Mouse (Mus musculus): ENCODE data around the gene Pdss1. TPM values are rescaled to one million over a fixed set of nuclear protein-coding genes. Genes with fewer than 3 reads are reported as not detected.
"Not testable (repeated sequence)": the region's sequence is repeated elsewhere in the genome, so short reads cannot be mapped to it uniquely, and the experiment has no call there.

Pdss1 gene
- total and polyA plus RNA-seq, 3 experiments, result 35.1 to 42.1 TPM; not detected in 1

GRCm38 (mm10) chr2:22876614-22877013, 18.7 kb upstream of the Pdss1 start:
- H3K36me3 ChIP-seq (ENCODE audit: control insufficient read depth in 1 of 2, insufficient read depth in 2 of 2, low read length in 2 of 2), result peaks cover 0 to 15% of the 10 kb centered on the region in 2 experiments; a peak in 2 of 4 replicates
- no peak for DNase-seq (ENCODE audit: low read depth, low spot score)
- H3K79me2 ChIP-seq (ENCODE audit: control insufficient read depth, insufficient read depth, low read length, poor library complexity), result no peaks in the 10 kb centered on the region
- H3K4me1 ChIP-seq (ENCODE audit: control insufficient read depth in 1 of 2, insufficient read depth in 2 of 2, low read length in 2 of 2), result no peaks in the 10 kb centered on the region
- H3K9ac ChIP-seq (ENCODE audit: control insufficient read depth, low read depth, low read length, poor library complexity, severe bottlenecking), result no peak overlapping the region
- H3K27ac ChIP-seq (ENCODE audit: control insufficient read depth, low read depth, low read length), result no peak overlapping the region
- no peaks in the 10 kb centered on the region for H3K9me3 ChIP-seq (replicated peaks; ENCODE audit: insufficient read depth, low read length)
- TF ChIP-seq JUND (IDR thresholded peaks at IDR 0.05; ENCODE audit: low read depth, low read length), result no peak
- TF ChIP-seq NRF1 (IDR thresholded peaks at IDR 0.05; ENCODE audit: insufficient read depth, low read depth, low read length, poor library complexity, severe bottlenecking), result no peak
- no peak for TF ChIP-seq BHLHE40 (IDR thresholded peaks at IDR 0.05; ENCODE audit: borderline replicate concordance, low read depth, low read length)
- no peak for TF ChIP-seq SIN3A (IDR thresholded peaks at IDR 0.05; ENCODE audit: low read length)
- no peak for TF ChIP-seq MAZ (IDR thresholded peaks at IDR 0.05; ENCODE audit: low read depth, low read length)
- no peak for TF ChIP-seq EP300 (IDR thresholded peaks at IDR 0.05; ENCODE audit: low read depth in 1 of 2, low read length in 2 of 2)
- no peak for TF ChIP-seq ZKSCAN1 (IDR thresholded peaks at IDR 0.05; ENCODE audit: low read depth, low read length)
- TF ChIP-seq ELF1 (IDR thresholded peaks at IDR 0.05; ENCODE audit: low read depth, low read length), result no peak
- no peak for TF ChIP-seq TBP (IDR thresholded peaks at IDR 0.05; ENCODE audit: low read depth, low read length)
- TF ChIP-seq POLR2AphosphoS2 (IDR thresholded peaks at IDR 0.05; ENCODE audit: low read length), result no peak; the same call in 1 of the 2 replicates
- TF ChIP-seq TAL1 (IDR thresholded peaks at IDR 0.05; ENCODE audit: low read length), result no peak
- H3K4me3 ChIP-seq (ENCODE audit: control insufficient read depth in 1 of 2, insufficient read depth in 1 of 2, low read depth in 2 of 2, low read length in 2 of 2), result no peak overlapping the region
- H3K27me3 ChIP-seq (ENCODE audit: control insufficient read depth in 1 of 2, insufficient read depth in 2 of 2, low read length in 2 of 2), result no peaks in the 10 kb centered on the region

- H3K4me3 ChIP-seq (ENCODE audit: control insufficient read depth in 1 of 2, insufficient read depth in 1 of 2, low read depth in 2 of 2, low read length in 2 of 2), result no peak overlapping the region
- no peak overlapping the region for H3K9ac ChIP-seq (ENCODE audit: control insufficient read depth, low read depth, low read length, poor library complexity, severe bottlenecking)
- no peaks in the 10 kb centered on the region for H3K79me2 ChIP-seq (ENCODE audit: control insufficient read depth, insufficient read depth, low read length, poor library complexity)
- TF ChIP-seq TBP (IDR thresholded peaks at IDR 0.05; ENCODE audit: low read depth, low read length) (no peak), GATA1 (IDR thresholded peaks at IDR 0.05; ENCODE audit: low read depth, low read length) (no peak), RAD21 (IDR thresholded peaks at IDR 0.05; ENCODE audit: low read depth, low read length) (no peak), MAFK (IDR thresholded peaks at IDR 0.05; ENCODE audit: borderline replicate concordance, low read depth, low read length) (no peak), POLR2AphosphoS5 (IDR thresholded peaks at IDR 0.05; ENCODE audit: borderline replicate concordance, low read depth, low read length) (no peak)
- H3K4me1 ChIP-seq (ENCODE audit: control insufficient read depth in 1 of 2, insufficient read depth in 2 of 2, low read length in 2 of 2), result no peaks in the 10 kb centered on the region
- H3K27ac ChIP-seq (ENCODE audit: control insufficient read depth, low read depth, low read length), result no peak overlapping the region
- peaks cover 0 to 4% of the 10 kb centered on the region in 2 experiments; a peak in 2 of 4 replicates for H3K36me3 ChIP-seq (ENCODE audit: control insufficient read depth in 1 of 2, insufficient read depth in 2 of 2, low read length in 2 of 2)
- H3K9me3 ChIP-seq (replicated peaks; ENCODE audit: insufficient read depth, low read length), result no peaks in the 10 kb centered on the region
- DNase-seq (ENCODE audit: low read depth, low spot score), result no peak
- no peaks in the 10 kb centered on the region for H3K27me3 ChIP-seq (ENCODE audit: control insufficient read depth in 1 of 2, insufficient read depth in 2 of 2, low read length in 2 of 2)
Observed at GRCm38 (mm10) chr2:22878781-22879180, 16.5 kb upstream of the Pdss1 start.

DNA sequence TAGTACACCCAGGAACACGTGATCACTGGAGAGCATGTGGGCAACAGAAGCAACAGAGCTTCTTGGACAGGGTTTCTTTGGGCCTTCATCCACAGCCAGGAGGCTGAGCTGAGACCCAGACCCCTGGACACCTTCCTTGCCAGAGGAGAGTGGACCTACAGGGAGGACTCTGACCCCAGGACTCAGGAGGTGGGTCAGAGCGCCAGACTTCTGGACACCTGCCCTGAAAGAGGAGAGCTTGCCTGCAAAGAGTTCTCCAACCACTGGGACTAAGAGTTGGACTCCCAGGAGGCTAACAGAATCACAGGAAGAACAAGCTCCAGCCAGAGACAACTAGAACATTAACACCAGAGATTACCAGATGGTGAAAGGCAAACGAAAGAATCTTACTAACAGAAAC, 14.6 kb upstream of the Pdss1 start:
- H3K27ac ChIP-seq (ENCODE audit: control insufficient read depth, low read depth, low read length); H3K36me3 ChIP-seq (ENCODE audit: control insufficient read depth in 1 of 2, insufficient read depth in 2 of 2, low read length in 2 of 2); H3K4me1 ChIP-seq (ENCODE audit: control insufficient read depth in 1 of 2, insufficient read depth in 2 of 2, low read length in 2 of 2); H3K9ac ChIP-seq (ENCODE audit: control insufficient read depth, low read depth, low read length, poor library complexity, severe bottlenecking); H3K9me3 ChIP-seq (replicated peaks; ENCODE audit: insufficient read depth, low read length); H3K4me3 ChIP-seq (ENCODE audit: control insufficient read depth in 1 of 2, insufficient read depth in 1 of 2, low read depth in 2 of 2, low read length in 2 of 2); DNase-seq (ENCODE audit: low read depth, low spot score); H3K79me2 ChIP-seq (ENCODE audit: control insufficient read depth, insufficient read depth, low read length, poor library complexity); H3K27me3 ChIP-seq (ENCODE audit: control insufficient read depth in 1 of 2, insufficient read depth in 2 of 2, low read length in 2 of 2): not testable (repeated sequence)

Data from MEL (cell line).